Mouse (Mus musculus): Measurements from ENCODE around the gene Ces1h.
A peak's percentile ranks its signal among the peaks of the same experiment; 100 is the strongest.

Ces1h gene

DNA sequence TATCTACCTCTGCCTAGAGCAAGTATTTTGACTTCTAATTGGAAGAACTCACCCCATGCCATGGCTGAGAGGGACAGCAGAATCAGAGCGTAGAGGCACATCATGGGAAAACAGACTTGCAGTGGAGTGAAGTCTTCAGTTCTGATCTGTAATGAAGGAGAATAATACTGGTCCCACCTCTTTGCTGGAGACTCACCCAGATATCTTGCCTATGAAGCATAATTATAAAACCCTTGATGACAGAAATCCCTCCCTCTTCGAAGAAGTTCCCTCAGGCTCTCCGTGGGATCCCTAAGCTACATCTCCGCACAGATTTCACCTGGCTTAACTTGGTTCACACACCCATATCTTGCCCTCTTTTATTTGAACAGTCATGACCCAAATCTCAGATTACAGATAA lies at the start of gene Ces1h:
TSS of gene Ces1h (minus strand) at position 101 of the 400 bp plus-strand sequence.
- DNase-seq = no peak

DNA sequence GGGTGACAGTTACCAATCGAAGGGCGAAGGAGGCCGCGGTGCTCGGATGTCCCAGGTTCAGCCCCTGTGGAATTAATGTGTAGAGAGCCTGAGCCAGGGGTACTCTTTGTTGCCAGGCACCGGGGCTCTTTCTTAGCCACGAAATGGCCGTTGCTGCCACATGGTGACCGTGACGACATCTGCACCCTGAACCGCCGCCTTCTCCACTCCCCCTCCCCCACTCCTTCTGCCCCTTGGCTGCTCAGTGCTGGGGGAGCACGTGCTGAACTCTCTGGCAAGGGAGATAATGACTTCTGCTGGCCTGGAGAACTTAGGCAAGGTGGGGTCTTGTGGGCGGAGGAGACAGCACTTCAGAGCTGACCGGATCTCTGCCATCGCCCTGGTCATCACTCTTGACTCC lies 47.7 kb upstream of the Ces1h start:
- no peak for DNase-seq

DNA sequence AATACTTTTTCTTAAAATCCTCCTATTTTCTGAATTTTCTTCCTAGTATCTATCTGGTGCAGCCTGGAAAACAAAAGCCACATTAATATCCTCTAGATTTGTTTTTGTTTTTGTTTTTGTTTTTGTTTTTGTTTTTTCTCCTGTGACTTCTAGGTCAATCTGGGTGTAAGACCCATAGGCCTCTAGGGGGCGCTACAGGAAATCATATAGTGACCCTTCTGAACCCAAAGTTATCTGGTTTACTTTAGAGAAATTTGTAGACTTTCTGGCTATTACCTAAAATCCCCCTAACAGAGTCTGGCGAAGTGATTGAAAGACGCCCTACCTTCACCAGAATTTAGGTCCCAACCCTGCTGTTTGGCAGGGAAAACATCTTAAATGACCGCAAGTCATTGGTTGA lies 35.9 kb upstream of the Ces1h start:
- no peak for DNase-seq

DNA sequence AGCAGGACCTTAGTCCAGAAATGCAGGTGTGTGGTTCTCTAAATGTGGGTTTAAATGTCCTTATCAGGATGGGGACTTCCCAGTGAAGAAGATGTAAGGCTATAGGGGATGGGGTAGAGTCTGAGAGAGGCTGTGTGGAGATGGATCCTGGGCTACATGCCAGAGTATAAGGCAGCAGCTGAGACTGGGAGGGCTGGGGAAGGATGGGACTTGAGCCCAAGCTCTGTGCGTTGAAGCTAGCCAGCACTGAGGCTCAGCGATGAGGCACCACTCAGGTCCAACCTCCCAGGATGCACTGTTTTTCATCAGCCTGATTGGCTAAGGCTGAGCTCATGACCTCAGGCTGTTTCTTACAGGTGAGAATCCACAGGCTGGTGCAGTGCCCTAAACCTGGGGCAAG lies 29.3 kb upstream of the Ces1h start:
- DNase-seq = no peak

DNA sequence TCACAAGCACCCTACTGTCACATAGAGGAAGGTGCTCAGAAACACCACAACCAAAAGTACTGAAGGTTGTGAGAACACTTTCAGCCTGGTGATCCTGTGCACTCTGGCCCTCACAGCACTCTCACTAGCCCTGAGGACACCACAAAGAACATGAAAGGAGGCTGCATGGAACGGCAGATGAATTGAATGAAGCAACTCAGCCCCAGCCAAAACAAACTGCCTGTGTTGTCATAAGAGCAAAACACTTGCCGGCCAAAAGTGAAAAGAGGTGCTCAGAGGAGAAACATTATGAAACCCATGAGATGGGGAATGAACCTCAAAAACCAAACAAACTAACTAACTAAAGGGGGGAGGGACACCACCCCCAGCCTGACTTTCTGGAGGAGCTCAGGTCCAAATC lies 20.2 kb upstream of the Ces1h start:
- DNase-seq = no peak

DNA sequence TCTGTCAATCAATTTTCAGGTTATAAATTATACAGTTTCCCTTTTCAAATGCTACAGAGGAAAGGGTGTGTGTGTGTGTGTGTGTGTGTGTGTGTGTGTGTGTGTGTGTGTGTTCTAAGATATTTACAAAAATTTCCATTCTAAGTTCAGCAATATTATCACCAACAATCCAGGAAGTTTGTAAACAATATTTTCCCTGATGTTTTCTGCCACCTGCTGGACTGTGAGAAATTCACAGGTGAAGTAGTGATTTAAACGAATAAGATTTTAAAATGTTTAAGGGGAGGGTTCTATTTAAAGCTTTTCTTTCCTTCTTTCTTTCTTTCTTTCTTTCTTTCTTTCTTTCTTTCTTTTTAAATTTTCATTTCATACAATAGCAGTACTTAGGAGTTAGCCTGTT lies 18.5 kb upstream of the Ces1h start:
- peak; percentile 48 for DNase-seq

DNA sequence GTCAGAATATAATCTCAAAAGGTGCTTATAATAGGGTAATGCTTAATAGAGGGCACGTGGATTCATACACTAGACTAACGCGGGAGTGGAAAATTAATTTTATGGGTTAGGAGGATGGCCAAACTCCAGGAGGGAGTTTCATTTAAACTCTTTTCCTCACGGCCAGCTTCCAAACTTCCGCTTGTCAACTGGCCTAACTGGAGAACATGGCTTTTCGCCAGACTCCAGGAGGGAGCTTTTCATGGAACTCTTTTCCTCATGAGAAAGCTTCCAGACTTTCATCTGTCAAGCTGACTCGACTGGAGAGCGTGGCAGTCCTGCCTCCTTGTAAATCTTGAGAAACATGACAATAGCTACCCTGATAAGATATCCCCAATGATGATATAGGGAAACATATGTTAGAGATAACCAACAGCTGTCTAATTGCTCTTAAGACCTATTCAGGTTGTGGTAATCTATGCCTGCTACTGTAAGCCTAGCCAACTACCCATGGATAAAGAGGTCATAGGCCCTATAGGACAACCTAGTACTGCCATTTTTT lies 14.6 kb upstream of the Ces1h start:
- DNase-seq = peak; percentile 65

DNA sequence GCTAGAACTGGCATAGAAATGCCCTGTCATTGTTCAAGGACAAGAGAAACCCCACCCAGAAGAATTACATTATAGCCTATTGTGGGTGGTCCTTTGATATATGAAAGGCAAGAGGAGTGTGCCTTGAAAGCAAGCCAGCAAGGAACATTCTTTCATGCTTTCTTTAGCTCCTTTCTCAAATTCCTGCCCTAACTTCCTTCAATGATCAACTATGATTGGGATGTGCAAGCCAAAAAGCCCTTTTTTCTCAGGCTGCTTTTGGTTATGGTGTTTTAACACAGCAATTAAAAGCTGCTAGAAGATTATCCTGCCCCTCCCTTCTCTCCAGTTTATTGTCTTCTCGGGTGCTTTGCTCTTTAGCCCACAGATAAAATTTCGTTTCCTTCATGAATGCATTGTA lies 10.0 kb downstream of the Ces1h start:
- DNase-seq = no peak

DNA sequence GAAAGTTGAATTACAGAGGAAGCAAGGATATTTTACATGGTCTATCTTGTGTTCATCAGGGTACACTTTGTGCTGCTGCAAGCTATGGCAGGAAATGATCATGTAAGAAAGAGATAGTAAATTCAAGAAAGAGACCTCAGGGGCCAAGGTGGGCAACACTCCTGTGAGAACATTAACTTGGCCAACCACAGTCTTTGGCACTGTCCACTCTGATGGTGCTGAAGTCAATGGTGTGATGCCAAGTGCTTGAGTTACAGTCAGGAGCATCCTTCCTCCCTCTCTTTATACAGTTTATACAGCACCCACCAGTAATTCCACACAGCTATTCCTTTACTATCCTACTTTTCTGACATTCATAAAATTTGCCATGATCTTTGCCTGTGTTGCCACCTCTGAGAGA lies 19.4 kb downstream of the Ces1h start:
- peak; percentile 23 for DNase-seq

DNA sequence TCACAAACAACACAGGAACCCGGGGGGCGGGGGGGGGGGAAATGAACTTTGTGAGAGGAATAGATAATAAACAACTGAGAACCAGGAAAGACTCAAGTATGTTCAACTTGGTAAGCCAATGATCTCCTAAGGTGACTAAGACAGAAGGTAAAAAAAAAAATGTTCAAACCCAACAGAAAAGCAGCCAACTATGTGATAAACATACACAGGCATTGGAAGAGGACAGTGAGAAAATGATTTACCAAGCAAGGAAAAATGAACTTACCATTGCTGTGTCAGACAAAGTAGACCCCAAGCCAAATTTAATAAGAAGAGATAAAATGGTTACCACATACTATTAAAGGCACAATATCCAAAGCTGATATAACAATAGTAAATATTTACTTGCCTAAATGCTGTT lies 40.0 kb downstream of the Ces1h start:
- DNase-seq = no peak

DNA sequence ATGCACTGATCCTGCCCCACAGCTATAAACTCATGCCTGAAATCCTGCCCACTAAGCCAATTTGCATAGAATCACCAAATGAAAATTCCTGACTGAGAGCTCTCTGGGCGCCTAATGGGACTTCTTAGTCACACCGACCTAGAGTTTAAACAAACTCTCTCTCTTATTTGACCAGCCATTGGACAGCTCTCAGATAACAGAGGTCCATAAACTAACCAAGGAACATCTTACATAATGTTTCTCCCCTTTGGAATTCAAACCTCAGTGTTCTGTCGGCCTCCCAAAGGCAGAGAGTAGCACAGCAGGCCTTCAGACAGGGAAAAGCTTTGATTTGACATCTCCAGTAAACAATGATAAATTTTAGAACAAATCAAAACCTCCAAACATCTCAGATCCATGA lies 42.3 kb downstream of the Ces1h start, which contains the start of gene Ces1g:
TSS of gene Ces1g (minus strand) at position 102 of the 400 bp plus-strand sequence.
- DNase-seq = no peak

DNA sequence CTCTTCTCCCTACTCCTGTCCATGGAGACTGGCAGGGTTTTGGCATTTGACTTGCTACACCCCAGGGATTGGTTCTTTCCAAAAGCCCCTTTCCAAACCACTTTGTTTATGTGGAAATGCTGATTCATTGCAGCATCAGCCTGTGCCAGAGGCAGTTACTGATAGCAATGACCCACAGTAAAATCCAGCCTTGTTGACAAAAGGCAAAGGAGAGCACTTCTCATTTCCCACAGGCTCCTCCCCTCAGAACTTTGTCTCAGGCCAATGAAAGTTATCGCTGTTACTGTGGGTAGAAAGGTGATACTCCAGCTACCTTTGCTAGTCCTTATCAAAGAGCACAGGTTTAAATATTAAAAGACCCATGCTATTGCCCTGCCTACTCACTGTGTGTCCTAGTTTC lies 46.8 kb downstream of the Ces1h start:
- DNase-seq = no peak

DNA sequence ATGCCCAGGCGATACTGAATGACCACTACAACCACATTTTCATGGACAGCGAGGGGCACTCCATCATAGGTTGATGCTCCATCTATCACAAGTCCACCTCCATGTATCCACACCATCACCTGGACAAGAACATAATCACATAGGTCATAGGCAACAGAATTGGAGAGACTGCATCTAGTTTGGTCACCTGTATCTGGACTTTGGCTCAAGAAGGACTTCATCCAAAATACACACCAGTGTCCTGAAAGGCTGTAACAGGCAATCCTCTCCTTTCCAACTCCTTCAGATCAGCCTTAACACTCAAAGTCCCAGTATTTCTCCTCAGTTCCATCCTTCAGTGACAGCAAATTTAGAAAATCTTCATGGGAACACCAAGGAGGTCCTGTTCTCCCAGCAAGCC lies 48.4 kb downstream of the Ces1h start:
- no peak for DNase-seq

DNA sequence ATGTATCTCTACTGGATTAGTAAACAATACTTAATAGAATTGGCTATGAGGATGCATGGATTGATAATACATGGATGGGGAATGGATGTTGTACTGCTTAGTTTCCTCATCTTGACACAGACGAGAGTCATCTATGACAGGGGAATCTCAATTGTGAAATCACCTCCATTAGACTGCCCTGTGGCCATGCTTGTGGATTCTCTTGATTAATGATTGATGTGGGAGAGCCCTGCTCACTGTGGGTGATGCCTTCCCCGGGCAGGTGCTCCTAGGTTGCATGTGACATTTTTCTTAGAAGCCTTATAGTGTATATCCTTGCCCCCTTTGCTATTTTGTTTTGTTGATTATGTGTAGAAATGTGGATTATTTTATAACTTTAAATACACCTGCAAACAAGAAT lies 54.4 kb downstream of the Ces1h start:
- no peak for DNase-seq

DNA sequence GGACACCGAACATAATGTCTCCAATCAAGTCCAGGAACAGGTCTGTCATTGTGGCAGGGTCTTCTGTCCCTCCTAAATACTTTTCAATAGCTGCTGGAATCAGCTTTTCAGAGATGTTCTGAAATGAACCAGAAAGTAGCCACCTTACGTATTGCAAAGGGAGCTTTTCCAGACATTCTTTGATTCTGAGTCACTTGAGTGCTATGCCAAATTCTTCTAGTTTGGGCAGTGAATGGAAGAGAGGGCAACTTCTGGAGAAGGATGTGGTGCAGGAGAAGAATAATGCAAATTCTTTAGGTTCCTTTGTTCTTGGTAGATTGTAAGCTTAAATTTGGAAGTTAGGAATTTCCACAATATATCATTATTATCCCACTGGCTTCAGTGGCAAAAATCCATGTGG lies 62.5 kb downstream of the Ces1h start:
- DNase-seq = no peak

DNA sequence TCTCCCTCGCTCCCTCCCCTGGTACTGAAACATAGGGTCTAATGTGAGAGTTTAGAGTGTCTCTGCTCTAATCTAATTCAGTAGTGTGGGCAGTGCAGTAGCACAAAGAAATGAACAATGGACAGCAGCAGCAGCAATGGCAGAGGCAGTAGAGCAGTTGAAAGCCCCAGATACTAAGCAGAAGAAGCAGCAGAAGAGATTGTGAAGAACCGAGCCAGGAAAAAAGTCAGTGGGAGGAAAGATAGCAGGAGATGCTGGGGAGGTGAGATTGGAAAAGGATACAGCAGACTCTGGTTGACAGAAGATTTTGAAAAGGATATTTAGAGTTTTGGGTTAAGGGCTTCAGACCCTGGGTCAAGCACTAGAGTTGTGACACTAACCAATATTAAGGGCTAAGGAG lies 64.0 kb downstream of the Ces1h start:
- DNase-seq = no peak
